Mouse (Mus musculus) WW6 (cell line): Measurements from ENCODE around the gene Lrrc8e.
A peak's percentile ranks its signal among the peaks of the same experiment; 100 is the strongest.
"Not testable (repeated sequence)": the region's sequence is repeated elsewhere in the genome, so short reads cannot be mapped to it uniquely, and the experiment has no call there.

Experiments
- DNase-seq: peaks from one replicate; pipeline ENCODE4 v3.0.0-alpha.2; 2013; ENCODE audit warnings: low read depth, low spot score

The Lrrc8e gene

DNA sequence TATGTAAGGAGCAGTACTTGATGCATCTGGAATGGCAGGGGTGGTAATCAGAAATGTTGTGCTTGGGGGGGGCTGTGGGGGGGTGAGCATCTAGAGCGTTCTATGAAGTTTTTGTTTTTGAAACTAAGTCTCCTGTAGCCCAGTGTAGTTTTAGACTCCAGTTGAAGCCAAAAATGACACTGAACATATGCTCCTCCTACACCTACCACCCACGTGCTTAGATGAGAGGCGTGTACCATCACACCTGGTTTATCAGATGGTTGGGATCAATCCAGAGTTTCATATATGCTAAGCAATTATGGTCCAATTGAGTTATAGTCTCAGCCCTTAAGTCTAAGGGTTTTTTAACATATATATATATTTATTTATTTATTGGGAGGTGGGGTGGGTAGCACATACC is 7.0 kb upstream of the Lrrc8e start:
- DNase-seq: no peak

DNA sequence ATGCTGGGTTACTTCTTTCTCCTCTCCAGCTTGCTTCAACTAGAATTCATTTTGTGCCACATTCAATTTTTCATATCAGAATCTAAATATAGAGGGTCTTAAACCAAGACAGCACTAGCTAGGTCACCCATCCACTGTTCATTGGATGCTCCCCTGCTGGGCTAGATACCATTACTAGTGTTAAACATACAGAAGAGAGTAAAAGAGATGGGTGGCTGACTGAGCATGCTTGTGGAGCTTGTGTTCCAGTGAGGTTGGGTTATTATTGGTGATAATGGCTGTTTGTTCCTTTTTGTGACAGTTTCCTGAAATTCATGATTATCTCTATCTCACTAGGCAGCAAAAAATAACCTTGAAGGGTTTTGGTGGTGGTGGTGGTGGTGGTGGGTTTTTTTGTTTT is 4.6 kb upstream of the Lrrc8e start:
- DNase-seq: no peak

DNA sequence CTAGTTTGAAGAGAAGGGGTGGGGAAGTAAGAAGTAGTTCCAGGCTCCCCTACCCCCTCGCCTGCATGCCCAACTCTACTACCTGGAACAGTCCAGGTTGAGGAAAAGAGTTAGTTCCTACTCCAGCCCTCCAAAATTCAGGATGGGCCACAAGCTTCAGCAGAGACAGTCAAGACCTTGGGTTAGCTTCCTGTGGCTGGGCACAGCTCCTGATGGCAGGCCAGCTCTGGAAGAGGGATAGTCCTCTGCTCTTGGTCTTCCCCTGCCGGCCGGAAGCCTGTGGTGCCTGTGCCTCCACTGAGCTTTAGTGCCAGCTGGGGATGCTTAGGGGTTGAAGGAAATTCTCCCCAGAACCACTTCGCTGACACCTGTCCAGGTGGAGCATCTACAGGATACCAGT is 304 bp upstream of the Lrrc8e start:
- DNase-seq: no peak

DNA sequence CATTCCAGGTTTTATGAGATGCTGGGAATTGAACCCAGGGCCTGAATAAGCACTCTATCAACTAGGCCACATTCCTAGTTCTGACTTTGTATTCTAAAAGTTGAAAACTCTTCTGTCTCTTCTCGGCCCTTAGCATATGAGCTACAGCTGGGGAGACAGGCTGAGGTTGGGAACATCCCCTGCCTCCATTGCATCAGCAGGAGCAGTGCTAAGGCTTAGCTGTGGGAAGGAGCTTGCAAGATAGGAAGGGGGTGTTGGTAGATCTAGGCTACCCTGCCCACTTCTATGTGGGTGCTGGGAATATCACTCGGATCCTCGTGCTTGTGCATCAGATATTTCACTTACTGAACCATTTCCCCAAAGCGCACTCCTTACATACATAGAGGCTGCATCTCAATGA is 1.3 kb downstream of the Lrrc8e start:
- DNase-seq: no peak

DNA sequence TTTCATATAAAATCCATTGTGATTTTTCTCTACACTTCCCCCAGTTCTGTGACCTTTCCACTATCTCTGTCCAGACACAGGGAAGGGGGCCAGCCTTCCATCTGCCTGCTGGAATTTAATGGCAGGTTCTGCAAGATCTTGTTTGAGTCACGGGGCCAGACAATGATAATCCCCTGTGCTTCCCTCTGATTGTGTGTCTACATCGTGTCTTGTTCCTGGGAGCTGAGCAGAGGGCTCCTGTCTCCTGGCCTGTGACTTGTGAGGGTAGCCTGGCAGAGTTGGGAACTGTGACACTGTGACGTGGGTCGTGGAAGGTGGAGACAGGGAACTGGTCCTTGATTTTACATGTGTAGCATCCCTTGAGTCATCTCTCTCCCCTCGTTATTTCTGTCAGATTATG is 3.2 kb downstream of the Lrrc8e start:
- no peak for DNase-seq

DNA sequence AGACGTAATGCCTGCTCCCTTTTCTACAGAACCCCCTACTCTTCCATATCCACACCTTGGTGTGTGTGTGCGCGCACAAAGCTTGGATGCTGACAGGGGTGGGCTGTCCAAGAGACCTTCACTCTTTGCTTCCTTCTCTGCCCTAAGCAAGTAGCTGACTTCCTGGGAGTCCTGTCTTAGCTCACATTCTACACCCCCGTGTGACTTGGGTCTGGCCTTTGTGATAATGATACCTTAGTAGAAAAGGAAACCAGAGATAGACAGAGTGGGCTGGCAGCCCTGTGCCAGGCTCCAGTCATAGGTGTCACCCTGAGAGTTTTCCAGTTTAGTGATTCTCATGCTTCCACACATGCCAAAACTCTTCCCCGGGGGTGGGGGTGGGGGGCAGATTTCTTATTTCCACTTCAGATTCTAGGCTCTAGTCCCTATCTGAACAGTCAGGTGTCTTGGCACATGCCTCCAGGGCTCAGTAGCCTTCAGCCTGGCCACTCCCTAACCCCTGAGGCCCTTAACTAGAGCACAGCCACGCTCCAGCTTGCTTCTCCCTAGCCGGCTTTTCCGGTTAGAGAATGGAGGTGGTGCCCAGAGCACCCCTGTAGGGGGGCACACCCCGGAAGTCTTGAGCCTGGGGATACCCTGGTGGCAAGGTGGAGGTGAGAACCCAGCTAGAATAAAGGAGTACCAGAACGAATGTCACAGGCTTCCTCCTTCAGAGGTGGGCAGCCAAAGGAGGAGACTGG is 4.2 kb downstream of the Lrrc8e start:
- no peak for DNase-seq

DNA sequence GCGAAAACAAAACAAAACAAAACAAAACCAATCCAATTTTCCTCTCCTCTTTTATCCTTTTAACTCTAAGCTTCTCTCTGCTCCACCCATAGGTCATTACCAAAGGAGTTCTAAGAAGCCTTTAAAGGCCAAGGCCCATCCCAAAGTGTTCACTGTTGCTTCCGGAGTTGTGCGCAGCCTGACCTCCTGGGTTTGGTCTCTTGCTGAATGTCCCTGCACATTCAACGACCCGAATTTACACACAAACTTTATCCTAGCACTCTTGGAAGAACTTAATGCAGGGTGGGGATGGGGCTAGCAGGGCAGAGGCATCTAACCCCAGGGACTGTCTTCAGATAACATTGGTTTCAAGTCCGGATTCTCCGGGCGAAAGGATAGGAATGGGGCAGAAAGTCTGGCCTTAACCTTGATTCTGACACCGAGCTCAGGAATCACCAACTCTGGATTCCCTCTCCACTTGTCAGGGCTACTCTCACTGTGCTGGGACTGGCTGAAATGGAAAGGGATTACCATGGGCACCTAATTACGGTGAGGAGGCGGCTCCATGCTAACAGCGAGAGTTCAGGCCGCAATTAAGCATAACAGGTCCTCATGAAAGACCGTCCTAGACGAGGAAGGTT is 11.3 kb downstream of the Lrrc8e start:
- DNase-seq: no peak

DNA sequence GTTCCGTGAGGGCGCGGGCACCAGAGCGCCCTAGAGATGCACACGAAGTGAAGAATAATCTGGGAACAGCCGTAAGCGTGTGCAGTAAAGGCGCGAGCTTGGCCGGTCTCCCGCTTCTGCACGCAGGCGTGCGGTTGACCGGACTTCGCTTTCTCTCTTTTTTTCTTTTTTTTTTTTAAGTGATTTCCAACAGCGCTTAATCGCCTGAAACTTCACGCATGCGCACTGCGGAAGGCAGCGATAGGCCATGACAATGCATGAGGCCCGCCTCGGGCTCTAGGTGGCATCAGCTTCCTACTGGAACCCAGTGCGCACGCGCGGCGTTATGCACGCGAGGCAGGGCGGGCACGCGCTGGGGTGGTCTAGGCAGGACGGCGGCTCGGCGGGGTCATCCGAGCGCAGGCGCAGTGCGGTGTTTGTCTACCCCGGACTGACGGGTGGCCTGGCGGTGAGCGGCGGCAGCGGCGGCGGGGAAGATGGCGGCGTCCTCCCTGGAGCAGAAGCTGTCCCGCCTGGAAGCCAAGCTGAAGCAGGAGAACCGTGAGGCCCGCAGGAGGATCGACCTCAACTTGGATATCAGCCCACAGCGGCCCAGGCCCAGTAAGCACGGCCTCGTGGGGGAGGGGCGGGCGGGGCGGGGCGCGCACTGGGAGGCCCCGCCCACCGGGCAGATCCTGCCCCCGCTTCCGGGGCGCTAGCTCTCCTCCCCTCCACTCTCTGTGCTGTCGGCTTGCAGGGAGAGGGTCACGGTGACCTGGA is 12.0 kb downstream of the Lrrc8e start, which contains the start of the genes Map2k7 and Gm49320:
TSS of gene Map2k7 (plus strand) at position 307 of the 759 bp plus-strand sequence.
TSS of gene Gm49320 (plus strand) at position 432 of the 759 bp plus-strand sequence.
- peak; percentile 100 for DNase-seq

DNA sequence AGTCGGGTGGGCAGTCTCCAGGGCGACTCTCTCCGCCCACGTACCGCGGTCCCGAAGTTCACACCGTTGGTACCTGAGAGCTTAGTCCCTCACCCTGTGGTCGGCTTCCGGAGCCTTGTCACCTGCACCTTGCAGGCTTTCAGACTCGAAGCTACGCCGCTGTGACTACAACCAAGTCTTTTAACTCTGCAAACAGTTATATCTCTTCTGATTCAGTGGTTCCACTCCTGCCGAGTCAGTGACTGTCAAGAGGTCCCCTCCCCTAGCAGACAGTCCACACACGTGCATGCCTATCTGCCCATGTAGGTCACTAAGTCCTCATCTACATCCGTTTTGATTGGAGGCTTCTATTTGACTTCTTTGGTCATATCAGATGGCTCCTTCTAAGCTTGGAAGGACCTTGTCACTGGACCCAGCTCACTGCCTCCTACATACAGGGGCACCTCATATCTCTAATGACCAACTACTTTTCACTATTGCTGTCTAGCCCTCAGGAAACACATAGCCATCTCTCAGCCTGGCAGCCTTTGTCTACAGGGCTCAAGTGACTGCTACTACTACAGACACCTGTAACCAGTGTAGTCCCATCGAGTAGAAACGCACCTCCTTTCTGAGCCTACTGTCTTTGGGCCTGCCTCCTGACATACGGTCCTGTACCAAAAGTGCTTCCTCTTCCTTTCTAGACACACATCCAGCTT is 12.7 kb downstream of the Lrrc8e start:
- DNase-seq: no peak

DNA sequence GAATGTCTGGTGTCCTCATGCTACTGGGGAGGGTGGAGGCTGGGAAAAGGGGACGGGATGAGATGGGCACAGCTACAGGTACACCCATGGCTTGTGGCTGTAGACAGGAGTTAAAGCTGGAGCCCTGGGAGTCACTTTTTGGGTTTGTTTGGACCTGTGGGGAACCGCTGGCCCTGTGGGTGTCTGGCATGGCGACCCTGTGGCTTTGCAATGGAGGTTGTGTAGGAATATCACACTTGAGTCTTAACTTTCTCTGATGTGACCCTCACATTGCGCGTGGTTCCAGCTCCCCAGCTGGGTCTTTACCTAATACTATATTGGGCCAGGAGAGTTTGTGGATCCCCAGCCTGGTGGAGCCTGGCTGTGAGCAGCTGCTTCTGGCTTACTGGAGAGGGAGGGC is 18.4 kb downstream of the Lrrc8e start:
- no peak for DNase-seq

DNA sequence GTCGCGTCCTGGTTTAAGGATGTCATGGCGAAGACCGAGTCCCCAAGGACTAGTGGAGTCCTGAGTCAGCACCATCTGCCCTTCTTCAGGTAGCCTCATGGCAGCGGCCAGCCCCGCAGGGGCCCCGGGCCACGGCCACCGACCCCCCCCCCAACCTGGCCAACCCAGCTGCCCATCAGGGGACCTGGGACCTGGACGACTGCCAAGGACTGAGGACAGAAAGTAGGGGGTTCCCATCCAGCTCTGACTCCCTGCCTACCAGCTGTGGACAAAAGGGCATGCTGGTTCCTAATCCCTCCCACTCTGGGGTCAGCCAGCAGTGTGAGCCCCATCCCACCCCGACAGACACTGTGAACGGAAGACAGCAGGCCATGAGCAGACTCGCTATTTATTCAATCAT is 19.1 kb downstream of the Lrrc8e start:
- DNase-seq: no peak

DNA sequence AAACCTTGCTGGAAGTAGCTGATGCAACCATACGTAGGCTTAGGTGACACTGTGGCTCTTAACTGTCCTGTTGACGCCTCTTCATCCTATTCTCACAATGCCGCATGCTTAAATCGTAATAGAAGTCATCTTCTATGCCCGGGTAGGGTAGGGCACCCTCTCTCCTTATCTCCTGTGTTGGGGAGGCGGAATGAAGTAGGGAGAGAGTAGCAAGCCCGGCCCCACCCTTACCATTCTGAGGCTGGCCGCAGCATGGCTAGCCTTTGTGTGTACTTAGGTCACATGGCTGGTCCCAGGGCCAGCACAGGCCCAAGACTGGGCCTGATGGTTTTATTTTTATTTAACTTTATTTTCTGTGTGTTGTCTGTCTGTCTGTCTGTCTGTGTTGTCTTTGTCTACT is 20.6 kb downstream of the Lrrc8e start:
- no peak for DNase-seq

DNA sequence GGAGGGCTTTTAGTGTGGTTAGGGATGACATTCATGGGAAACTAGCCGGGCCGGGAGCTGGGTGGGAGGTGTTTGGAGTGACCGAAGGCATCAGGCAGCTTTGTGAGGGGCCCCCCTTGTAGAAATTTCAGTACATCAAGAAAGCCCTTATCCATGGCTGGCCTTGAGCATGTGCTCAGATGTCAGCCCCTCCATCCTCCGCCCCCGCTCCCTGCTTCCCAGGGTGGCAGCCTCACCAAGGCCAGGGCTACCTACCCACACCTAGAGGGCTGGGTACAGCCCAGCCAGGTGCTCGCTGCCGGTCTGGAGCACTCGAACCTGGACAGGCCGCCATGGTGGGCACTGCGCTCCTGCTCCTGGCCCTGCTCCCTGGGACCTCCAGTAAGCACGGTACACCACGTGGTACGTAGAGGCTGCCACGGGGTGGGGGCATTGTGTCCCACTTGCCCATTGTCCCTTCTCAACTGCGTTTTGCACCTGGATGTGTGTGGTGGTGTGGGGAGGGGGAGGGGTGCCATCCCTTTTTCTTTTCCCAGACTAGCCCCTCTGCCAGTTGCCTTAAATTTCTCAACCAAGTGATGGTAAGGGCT is 21.4 kb downstream of the Lrrc8e start, which contains the start of gene Tgfbr3l:
TSS of gene Tgfbr3l (plus strand) at position 264 of the 590 bp plus-strand sequence.
- DNase-seq: no peak

DNA sequence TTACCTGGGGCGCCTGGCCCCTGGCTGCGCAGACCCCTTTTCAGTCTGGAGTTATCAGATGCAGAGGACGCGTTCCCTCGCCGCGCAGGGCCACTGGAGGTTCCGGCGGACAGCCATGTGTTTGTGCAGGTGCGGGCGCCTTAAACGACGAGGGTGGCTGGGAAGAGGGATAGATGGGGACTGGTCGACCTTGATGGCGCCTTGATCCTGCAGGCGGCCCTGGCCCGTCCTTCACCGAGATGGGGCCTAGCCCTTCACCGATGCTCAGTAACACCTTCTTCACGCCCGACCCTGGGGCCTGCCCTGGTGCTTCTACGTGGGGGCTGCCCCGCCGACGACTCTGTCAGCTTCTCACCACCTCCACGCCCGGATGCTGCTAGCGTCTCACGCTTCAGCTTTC is 22.6 kb downstream of the Lrrc8e start:
- no peak for DNase-seq

DNA sequence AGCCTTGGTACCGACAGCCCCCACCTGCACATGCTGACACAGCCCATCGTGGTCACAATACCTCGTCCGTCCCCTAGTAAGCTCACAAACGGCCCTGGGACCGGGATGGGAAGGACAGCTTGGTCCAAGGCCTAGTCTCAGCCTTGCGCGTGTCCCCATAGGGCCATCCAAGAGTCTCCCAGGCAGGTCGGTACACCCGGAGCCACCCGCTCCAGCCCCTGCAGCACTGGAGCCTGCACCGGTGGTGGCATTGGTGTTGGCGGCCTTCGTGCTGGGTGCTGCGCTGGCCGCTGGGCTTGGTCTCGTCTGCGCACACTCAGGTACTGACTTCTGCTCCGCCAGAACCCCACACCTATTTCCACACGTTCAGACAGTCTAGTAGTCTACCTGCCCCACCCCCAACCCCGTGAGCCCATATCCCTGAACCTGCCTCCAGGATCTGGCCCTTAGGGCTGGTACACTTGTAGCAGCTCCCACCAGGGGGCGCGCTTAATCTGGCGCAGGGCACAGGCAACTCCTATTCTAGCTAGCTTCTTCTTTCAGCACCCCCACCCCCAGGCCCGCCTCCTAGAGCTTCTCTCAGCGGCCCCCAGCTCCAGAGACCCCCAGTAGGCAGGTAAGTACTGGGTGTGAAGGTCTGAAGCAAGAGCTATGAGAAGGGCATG is 23.8 kb downstream of the Lrrc8e start:
- peak; percentile 89 for DNase-seq

DNA sequence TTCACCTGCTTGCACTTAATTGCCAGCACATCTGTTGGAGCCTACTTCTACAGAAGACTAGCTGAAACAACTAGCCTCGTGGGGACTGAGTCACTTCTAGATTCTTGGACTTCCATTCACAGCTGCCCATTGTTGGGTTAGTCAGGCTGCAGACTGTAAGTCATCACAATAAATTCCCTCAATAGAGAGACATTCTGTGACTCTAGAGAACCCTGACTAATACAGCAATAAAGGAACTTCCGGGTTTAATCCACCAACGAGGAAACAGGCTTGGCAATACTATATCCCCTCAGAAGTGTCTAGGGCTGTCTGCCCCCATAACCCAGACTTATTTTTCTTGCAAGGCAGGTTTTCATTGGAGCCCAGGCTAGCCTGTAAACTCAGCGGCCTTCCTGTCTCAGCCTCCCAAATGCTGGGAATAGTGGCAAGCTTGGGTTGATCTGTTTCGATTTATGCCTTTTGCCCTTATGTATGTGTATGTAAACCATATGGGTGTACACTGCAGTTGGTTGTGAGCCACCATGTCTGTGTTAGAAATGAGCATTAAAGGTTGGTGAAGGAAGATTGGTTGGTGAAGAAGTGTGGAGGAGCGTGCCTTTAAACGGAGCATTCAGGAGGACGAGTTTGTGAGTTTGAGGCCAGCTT is 25.6 kb downstream of the Lrrc8e start:
- DNase-seq: no peak

DNA sequence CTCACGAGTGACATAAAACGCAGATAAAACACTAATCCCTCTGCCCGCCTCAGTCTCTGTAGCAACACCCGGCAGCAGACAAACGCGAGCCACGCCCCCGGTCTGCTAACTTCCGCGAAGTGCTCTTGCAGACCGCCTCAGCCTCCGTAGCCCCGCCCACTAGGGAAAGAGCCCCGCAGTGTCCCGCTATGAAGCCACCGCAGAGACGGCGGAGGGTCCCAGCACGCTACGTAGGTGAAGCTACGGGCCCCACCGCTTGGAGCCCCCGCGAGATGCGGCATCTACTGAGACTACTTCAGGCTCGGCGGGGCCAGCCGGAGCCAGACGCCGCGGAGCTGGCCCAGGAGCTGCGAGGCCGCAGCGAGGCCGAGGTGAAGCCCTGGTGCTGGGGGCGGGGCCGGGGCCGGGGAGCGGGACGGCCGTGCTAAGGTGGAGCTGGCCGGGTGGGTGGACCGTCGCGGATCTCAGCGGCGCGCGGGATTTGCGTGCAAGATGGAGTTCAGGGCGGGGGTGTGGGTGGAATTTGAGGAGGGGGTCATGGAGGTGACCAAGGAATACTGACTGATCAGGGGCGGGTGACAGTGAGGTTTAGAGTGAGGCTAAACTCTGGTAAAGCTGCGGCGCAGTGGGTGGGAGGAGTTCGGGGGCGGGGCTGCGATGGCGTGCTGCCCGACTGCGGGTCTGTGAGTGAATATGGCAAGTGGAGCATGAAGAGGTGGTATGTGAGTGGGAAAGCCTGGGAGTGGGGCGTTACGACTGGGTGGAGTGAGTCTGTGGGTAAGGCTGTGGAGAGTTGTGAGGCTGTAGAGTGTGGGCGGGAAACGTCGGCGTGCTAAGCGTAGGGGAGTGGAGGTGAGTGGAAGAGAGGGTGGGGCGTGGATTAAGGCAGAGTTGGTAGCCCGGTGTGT is 26.6 kb downstream of the Lrrc8e start, which contains the start of gene Snapc2:
TSS of gene Snapc2 (plus strand) at position 147 of the 908 bp plus-strand sequence.
- peak; percentile 96 for DNase-seq

DNA sequence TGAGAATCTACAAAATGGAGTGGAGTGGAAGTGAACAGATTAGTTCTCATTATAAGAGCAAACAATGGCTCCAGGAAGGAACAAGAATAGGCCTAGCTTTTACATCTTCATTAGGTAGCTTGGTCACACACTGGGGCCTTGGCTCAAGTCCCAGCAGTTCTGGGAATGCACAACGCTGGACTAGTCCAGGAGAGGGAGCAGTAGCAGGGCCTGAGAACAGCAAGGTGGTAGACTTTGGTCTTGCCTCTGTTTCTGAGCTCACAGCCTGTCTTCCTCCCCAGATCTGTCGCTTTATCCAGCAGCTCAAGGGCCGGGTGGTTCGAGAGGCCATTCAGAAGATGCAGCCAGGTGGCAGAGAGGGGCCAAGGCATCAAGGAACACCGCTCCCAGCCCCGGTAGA is 27.4 kb downstream of the Lrrc8e start:
- DNase-seq: no peak

DNA sequence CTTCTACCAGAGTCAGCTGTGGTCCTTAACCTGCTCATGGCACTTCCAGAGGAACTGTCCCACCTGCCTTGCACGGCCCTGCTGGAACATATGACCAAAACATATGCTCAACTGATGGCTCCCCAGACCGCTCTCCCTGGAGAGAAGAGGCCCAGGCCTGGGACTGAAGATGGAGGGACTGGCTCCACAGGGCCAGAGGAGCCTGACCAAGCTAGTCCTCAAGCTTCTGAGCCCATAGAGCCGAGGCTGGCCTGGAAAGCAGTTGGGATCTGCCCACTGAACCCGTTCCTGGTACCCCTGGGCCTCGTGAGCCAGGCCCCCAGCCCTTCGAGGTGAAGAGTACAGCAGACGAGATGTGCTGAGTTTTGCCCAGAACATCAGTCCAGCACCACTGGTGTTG is 28.8 kb downstream of the Lrrc8e start:
- DNase-seq: not testable (repeated sequence)
